Mouse (Mus musculus) forebrain, embryonic 16.5 days (tissue): ENCODE results near the gene Mlec. TPM values are rescaled to one million over a fixed set of nuclear protein-coding genes. Genes with fewer than 3 reads are reported as not detected.

Experiments used
- ATAC-seq: fragments of 200-750 bp; cut with Nextera tagmentation; 2 replicates; pipeline ENCODE4 v1.8.0; 2017; ENCODE audit warnings: mild to moderate bottlenecking, moderate library complexity
- H3K27ac ChIP-seq: fragments of 300-500 bp; sonication (generic); 2 replicates; pipeline ENCODE4 v1.5.1; 2014; ENCODE audit warnings: low read length, control low read depth
- H3K27me3 ChIP-seq: fragments of 300-500 bp; sonication (generic); replicated peaks from 2 replicates; pipeline ENCODE4 v1.6.1; 2014; ENCODE audit warnings: low read length; ENCODE audit not compliant: control insufficient read depth, insufficient read depth
- H3K36me3 ChIP-seq: fragments of 300-500 bp; sonication (generic); 2 replicates; pipeline ENCODE4 v1.6.1; 2014; ENCODE audit not compliant: control insufficient read depth, insufficient read depth
- H3K4me1 ChIP-seq: fragments of 300-500 bp; sonication (generic); replicated peaks from 2 replicates; pipeline ENCODE4 v1.6.1; 2014; ENCODE audit warnings: low read length; ENCODE audit not compliant: control insufficient read depth, insufficient read depth
- H3K4me2 ChIP-seq: fragments of 300-500 bp; sonication (generic); 2 replicates; pipeline ENCODE4 v1.6.1; 2014; ENCODE audit warnings: mild to moderate bottlenecking, low read length, control low read depth
- H3K4me3 ChIP-seq: fragments of 300-500 bp; sonication (generic); replicated peaks from 2 replicates; pipeline ENCODE4 v1.5.1; 2014; ENCODE audit warnings: mild to moderate bottlenecking, low read length, control low read depth
- H3K9ac ChIP-seq: fragments of 300-500 bp; sonication (generic); replicated peaks from 2 replicates; pipeline ENCODE4 v1.6.1; 2014; ENCODE audit warnings: low read depth, low read length, control low read depth
- H3K9me3 ChIP-seq: fragments of 300-500 bp; sonication (generic); 2 replicates; pipeline ENCODE4 v1.6.1; 2016; ENCODE audit warnings: low read length; ENCODE audit not compliant: control insufficient read depth
- WGBS: fragments of 180-500 bp; shearing (Covaris S2); extraction: QIAGEN DNeasy Blood & Tissue Kit; methylation state at CpG from one replicate; pipeline ENCODE4 v1.1.7; 2014; 5-methylcytosine and 5-hydroxymethylcytosine counted together
- polyA plus RNA-seq: library from polyadenylated mRNA; unstranded; fragments of >200 nt; fragmentation: Nextera tagmentation; extraction: Ambion mirVana; gene quantifications from 2 replicates; pipeline ENCODE4 v1.2.1, GENCODE M21; 2015

Gene Mlec
- polyA plus RNA-seq, 1 experiment from 2014 or later: 21.1 TPM

GRCm38 (mm10) chr5:115192828-115193195, 34.8 kb upstream of the Mlec start:
- H3K9me3 ChIP-seq: no peaks in the 10 kb centered on the region
- H3K36me3 ChIP-seq: no peaks in the 10 kb centered on the region
- H3K4me2 ChIP-seq: peak overlapping the region; percentile 98
- no peak overlapping the region for H3K27ac ChIP-seq
- H3K27me3 ChIP-seq: peaks cover 6% of the 10 kb centered on the region; the same call in 1 of the 2 replicates
- 13% methylated on average over 7 of the region's 7 CpGs for WGBS
- H3K9ac ChIP-seq: peak overlapping the region; percentile 73
- peak overlapping the region; percentile 64 for H3K4me3 ChIP-seq
- peaks cover 27% of the 10 kb centered on the region for H3K4me1 ChIP-seq
- no peak for ATAC-seq

DNA sequence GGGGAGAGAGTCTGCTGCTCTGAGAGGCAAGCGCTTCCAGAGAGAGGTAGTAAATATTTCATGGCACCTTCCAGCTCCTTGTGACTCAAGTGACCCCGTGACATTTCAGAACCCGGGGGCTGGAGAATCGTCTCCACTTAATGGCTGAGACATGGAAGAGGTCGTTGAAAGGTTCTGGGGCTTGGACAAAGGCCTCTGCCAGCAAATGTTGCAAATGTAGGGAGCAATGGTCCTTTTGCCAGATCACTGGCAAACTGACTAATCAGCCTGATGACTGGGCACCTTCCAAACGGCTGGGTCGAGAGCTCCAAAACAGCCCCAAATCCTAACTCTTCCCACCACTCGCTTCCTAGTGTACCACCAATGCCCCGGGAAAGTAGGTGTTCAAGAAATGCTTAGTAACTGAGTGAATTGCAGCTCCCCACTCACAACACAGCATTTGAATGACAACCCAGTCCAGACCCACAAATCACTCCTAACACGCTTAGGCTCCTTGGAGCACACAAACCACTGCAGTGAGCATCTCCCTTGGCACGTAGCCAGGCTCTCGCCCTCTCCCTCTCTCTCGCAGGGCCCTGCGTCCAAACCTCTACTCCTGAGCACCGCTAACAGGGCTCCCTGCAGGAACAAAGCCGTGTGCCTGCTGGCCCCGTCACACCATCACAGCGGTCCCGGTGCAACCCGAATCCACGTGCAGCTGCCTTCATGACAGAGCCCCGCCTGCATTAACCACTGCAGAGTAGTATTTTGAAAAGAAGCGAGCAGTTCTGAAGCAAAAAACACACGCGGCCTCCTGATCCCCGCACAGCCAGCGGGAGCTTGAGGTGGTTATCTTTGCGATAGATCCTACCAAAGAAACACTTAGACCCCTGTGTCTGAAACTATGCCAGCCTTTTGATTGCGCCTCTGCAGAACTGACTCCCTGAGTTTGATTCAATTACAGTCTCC, 34.2 kb upstream of the Mlec start:
- no peak for ATAC-seq
- Histone ChIP-seq H3K36me3 (no peaks in the 10 kb centered on the region), H3K27ac (no peak overlapping the region), H3K4me1 (peaks cover 32% of the 10 kb centered on the region), H3K9me3 (no peaks in the 10 kb centered on the region), H3K4me2 (peak overlapping the region; percentile 98), H3K27me3 (peaks cover 6% of the 10 kb centered on the region; the same call in 1 of the 2 replicates), H3K4me3 (peak overlapping the region; percentile 64), H3K9ac (peak overlapping the region; percentile 47)
- WGBS: 8% methylated on average over 29 of the region's 29 CpGs

- peaks cover 48% of the 10 kb centered on the region for H3K4me1 ChIP-seq
These were observed 32.1 kb upstream of the Mlec start for GRCm38 (mm10) chr5:115190081-115190480.

GRCm38 (mm10) chr5:115188824-115189223, 30.8 kb upstream of the Mlec start:
- H3K4me1 ChIP-seq: peaks cover 45% of the 10 kb centered on the region
- WGBS: 44% methylated on average over 5 of the region's 5 CpGs

More at GRCm38 (mm10) chr5:115190081-115190480, 32.1 kb upstream of the Mlec start:
- no peaks in the 10 kb centered on the region for H3K36me3 ChIP-seq
- H3K4me2 ChIP-seq: no peak overlapping the region
- no peak for ATAC-seq
- 84% methylated on average over 12 of the region's 12 CpGs for WGBS
- no peak overlapping the region for H3K4me3 ChIP-seq
- peaks cover 6% of the 10 kb centered on the region; the same call in 1 of the 2 replicates for H3K27me3 ChIP-seq
- no peak overlapping the region for H3K27ac ChIP-seq
- H3K9ac ChIP-seq: no peak overlapping the region
- no peaks in the 10 kb centered on the region for H3K9me3 ChIP-seq

DNA sequence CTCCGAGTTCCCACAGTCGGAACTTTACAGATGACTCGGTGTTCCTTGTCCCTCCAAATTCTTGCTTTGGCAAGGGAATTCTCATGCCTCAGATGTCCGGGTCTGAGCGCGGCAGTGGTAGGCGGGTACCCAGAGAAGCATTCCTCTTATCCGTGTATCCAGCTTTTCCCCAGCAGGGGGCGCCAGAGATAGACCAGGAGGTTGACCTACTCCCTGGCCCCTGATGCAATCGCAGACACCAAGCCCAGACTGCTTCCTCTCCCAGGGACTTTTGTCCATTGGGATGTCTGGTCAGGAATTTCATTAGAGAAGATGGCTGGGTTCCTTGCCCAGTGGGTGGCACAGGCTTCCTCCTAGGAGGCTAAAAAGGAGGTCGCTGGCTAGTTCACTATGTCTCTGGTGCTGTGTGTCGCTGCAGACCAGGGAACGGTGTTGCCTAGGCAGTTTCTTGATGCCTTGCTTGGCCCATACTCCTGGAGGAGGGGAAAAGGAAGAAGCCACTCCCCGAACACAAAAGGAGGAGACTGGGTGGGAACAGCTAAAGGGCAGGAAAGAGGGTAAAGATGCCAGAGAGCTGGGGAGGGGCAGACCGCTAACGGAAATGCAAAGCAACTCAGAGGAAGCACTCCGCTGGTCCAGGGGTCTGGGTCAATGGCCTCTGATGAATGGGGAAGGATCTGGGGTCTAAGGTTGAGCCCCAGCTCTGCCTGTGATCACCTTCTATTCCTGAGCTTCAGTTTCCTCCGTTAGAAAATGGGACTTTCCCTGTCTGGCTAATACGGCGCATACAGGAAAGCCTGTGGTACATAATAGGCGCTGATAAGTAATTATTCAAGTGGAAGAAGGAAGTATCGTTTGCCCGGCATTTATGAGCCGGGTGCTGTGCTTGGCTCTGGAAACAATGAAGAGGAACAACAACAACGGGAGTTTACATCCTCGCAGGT, 29.5 kb upstream of the Mlec start:
- H3K27me3 ChIP-seq: 0 out of 2 replicates have a peak, but pooled peaks cover 4% of the 10 kb centered on the region
- peak; percentile 58 for ATAC-seq
- no peak overlapping the region for H3K9ac ChIP-seq
- WGBS: 12% methylated on average over 26 of the region's 26 CpGs
- H3K9me3 ChIP-seq: no peaks in the 10 kb centered on the region
- H3K36me3 ChIP-seq: no peaks in the 10 kb centered on the region
- no peak overlapping the region for H3K4me3 ChIP-seq
- no peak overlapping the region for H3K27ac ChIP-seq
- 0 out of 2 replicates have a peak overlapping the region, but pooled peaks have one; percentile 8 for H3K4me2 ChIP-seq
- H3K4me1 ChIP-seq: peaks cover 34% of the 10 kb centered on the region

More at GRCm38 (mm10) chr5:115188824-115189223, 30.8 kb upstream of the Mlec start:
- Histone ChIP-seq H3K9ac (no peak overlapping the region), H3K4me2 (no peak overlapping the region), H3K9me3 (no peaks in the 10 kb centered on the region), H3K27ac (no peak overlapping the region), H3K27me3 (peaks cover 6% of the 10 kb centered on the region; the same call in 1 of the 2 replicates), H3K36me3 (no peaks in the 10 kb centered on the region), H3K4me3 (no peak overlapping the region)
- no peak for ATAC-seq

DNA sequence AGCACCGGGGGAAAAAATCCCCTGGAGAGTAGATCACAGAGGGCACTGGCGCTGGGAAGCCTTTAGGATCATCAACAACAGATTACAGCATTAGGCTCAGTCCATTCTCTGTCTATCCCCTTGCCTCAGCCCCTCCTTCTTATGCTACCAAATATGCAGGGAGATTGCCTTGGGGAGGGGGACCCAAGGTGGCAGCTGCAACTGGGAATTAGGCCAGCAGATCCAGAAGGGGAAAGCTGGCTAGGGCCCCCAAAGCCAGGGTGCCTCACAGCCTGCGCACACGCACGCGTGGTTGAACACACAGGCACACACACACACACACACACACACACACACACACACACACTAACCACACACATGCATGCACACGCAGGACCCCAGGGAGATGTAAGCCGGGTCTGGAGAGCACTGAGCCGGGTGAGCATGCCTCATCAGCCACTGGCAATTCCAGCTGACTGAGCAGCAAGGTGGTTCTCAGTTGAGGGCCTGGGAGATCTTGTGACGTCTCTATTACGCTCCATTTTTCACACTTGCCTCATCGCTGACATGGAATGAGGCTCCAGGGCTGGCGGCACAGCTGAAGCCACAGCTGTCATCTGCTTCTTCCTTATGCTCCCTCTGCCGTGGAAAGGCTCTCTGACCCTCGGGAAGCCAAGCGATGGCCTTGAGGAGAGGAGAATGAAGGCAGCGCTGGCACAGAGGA, 28.5 kb upstream of the Mlec start:
- H3K4me3 ChIP-seq: no peak overlapping the region
- H3K27me3 ChIP-seq: 0 out of 2 replicates have a peak, but pooled peaks cover 4% of the 10 kb centered on the region
- peaks cover 27% of the 10 kb centered on the region for H3K4me1 ChIP-seq
- H3K27ac ChIP-seq: peak overlapping the region; percentile 62
- peak; percentile 54 for ATAC-seq
- no peak overlapping the region; the same call in 1 of the 2 replicates for H3K9ac ChIP-seq
- 0 out of 2 replicates have a peak overlapping the region, but pooled peaks have one; percentile 10 for H3K4me2 ChIP-seq
- no peaks in the 10 kb centered on the region for H3K36me3 ChIP-seq
- no peaks in the 10 kb centered on the region for H3K9me3 ChIP-seq
- WGBS: 29% methylated on average over 17 of the region's 17 CpGs

DNA sequence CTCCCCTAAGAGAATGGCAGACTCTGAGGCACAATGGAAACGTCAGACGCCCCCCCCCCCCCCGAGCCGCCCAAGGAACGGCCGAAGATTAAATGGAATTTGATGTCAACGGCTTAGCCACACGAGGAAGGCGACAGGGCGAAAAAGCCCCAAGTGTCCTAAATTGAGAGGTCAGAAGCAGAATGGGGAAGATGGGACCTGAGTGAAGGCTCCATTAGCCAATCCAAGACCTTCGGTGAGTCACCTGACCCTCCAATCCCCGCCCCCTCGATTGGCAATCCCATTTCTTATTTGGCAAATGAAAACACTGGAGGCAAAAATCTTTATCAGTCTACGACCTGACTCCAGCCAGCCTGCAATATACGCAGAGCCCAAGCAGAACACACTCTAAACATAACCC, 26.7 kb upstream of the Mlec start:
- 17% methylated on average over 15 of the region's 15 CpGs for WGBS
- peaks cover 30% of the 10 kb centered on the region for H3K4me1 ChIP-seq

DNA sequence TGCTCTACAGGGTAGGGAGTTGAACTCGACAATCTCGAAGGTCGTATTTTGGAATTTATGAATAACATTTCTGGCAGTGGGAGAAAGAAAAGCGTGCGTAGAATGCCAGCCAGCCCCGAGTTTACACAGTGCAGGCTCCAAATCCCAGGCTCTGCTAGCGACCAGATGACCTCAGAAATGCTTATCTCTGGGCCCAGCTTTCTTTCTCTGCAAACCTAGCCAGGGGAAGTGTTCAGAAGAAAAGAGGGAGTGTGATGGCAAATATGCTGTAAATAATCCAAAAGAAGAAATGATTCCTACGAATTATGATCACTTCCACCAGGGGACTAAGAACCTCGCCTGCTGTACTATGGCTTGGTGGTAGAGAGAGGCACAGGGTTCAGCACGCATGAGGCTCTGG, 25.5 kb upstream of the Mlec start:
- Histone ChIP-seq H3K27ac (no peak overlapping the region), H3K4me2 (no peak overlapping the region), H3K27me3 (no peaks in the 10 kb centered on the region), H3K36me3 (no peaks in the 10 kb centered on the region), H3K4me3 (no peak overlapping the region), H3K4me1 (peaks cover 30% of the 10 kb centered on the region), H3K9ac (no peak overlapping the region), H3K9me3 (no peaks in the 10 kb centered on the region)
- ATAC-seq: no peak
- 86% methylated on average over 10 of the region's 10 CpGs for WGBS

More for the DNA sequence above, 26.7 kb upstream of the Mlec start:
- Histone ChIP-seq H3K9me3 (no peaks in the 10 kb centered on the region), H3K36me3 (no peaks in the 10 kb centered on the region), H3K9ac (peak overlapping the region; percentile 41; the same call in 1 of the 2 replicates), H3K27ac (no peak overlapping the region), H3K4me3 (peak overlapping the region; percentile 34), H3K27me3 (no peaks in the 10 kb centered on the region), H3K4me2 (peak overlapping the region; percentile 37)
- ATAC-seq: no peak
